Mouse (Mus musculus) lung, postnatal 25 days (tissue): Measurements from ENCODE around the gene Rxylt1.

Source experiments
- DNase-seq: peaks from one replicate; pipeline ENCODE4 v3.0.0; 2022; ENCODE audit warnings: low spot score

Rxylt1 gene

DNA sequence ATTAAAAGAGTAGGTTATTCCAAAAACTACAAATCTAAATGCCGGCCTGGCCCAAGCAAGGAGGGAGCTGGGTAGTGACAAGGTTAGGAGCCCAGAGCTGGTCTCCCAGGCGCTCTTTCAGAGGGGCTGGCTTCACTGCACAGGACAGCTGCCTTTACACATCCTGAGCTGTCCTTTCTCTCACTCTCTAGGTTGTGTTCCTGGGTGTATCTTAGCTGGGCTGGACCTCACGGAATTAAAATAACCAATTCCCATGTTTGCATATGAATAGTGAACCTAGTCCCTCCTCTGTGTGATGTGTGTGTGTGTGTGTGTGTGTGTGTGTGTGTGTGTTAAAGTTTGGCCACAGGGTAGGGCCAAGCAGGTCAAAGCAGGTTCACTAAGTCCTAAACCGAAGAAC, 52.2 kb downstream of the Rxylt1 start:
- no peak for DNase-seq

DNA sequence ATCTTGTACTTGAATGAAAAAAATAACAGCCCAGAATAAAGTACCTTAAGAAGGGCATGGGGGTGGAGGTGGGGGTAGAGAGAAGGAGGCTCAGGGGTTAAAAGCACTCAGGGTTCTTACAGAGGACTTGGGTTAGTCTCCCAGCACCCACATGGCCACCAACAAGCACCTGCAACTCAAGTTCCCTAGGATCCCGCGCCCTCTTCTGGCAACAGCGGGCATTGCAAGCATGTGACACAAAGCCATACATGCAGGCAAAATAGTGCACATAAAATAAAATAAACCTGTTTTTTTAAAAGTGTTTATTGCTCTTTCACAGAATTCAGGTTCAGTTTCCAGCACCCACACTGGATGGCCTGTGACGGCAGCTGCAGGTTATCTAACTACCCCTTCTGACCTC, 56.8 kb downstream of the Rxylt1 start:
- no peak for DNase-seq

DNA sequence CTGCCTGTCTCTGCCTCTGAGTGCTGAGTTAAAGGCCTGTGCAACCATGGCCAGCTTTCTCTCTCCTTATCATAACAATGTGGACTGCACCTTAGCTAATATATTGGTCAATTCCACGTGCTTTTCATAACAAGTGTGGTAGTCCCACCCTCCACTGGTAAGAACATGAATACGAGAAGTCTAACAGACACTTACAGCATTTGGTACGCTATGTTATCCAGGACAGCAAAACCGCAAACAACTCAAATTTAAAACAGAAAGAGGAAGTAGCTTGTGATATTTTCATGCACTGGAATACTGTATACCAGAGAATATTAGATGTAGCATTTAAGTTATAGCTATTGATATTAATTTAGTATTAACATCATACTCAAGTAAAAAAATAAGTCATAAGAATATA, 57.6 kb downstream of the Rxylt1 start:
- DNase-seq: no peak

DNA sequence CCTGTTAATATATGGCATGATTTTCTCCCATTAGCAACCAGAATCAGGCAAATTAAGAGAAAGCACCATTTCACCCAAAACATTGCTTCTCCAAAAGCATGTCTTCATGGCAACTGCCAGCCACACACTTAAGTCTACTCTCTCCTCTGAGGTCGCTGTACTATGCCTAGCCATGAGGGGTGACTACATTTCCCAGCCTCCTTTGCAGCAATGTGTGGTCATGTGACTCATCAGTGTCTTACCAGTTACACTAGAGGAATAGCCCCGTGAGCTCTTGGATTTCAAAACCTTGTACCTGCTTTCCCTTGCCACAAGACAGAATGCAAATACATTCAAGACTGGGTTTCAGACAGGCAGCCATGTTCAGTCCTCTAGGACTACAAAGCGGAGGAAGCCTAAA, 58.6 kb downstream of the Rxylt1 start:
- peak; percentile 47 for DNase-seq

DNA sequence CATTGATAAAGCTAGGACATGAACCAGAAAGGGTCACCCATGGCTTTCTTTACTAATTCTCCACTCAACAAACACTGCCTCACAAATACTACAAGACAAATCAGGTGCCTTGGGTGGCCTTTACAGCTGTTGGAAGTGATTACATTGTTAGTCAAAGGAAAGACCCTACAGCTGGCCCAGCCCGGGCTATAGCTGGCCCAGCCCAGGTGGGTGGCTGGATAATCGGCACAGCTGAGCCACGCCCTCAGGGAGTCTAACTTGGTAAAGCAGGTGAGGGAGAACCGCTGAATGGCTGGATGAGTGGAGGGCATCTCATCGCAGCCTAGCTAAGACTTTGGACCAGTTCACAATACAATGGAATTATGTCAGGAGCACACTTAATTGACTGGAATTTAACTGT, 63.9 kb downstream of the Rxylt1 start:
- DNase-seq: no peak

DNA sequence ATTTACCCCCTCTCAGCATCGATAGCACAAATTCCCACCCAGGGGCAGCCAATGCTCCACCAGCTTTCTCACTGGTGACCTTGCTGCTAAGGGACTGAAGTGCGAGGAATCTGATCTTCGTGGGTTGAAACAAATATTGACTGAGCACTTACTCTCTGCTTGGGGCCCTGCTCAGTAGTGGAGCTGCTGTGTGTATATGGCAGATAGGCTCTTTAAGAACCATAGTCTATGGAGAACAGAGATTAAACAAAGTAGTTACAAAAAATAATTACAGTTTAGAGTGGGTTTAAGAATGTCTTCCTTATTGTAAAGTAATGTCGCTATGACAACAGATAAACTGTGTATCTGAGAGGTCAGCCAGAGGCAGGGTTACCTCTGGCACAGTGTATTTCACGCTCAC, 66.8 kb downstream of the Rxylt1 start:
- DNase-seq: no peak

DNA sequence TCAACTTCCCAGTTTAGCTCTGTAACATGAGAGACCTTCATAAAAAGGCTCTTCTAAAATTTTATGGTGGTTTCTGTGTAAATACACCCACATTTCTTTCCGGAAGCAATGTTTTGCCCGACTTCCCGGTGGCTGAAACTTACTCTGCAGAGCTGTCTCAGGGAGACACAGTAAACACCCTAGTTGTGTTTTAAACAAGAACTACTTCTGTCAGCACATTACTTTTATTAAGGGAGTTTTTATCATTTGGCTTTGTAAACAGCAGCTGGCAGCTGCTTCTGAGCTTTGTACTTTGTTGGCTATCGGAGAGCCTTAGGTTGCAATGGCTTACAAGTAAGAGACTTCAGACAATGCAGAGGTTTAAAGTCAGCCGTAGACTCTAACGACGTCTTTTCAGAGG, 67.4 kb downstream of the Rxylt1 start:
- DNase-seq: no peak
